Comparison of ENCODE assay signal across 14 mouse cellular contexts in genomic region chr3:128610731-128611130, GRCm38 (mm10).
"Had no signal": no experiment of that assay in that cellular context is flagged by ENCODE, and none has a peak within 500 bp of the region (broad histone marks: within the 10 kb centered on the region; RNA-seq: fewer than 3 reads in every experiment).

No protein-coding gene starts in this region.

- DNase-seq: kidney, adult 18-20 months; kidney, adult 9 months; kidney, postnatal 25 days; layer of hippocampus, postnatal 36 days; liver; lung, adult 18-20 months; lung, postnatal 10 days; lung, postnatal 36 days; right cerebral cortex, adult 18-20 months; right cerebral cortex, postnatal 14 days; right cerebral cortex, postnatal 4 days; spleen, adult 18-20 months; thymus, adult 18-20 months; thymus, postnatal 36 days had no signal
